Mouse (Mus musculus): ENCODE results near the gene Gm14459.

DNA sequence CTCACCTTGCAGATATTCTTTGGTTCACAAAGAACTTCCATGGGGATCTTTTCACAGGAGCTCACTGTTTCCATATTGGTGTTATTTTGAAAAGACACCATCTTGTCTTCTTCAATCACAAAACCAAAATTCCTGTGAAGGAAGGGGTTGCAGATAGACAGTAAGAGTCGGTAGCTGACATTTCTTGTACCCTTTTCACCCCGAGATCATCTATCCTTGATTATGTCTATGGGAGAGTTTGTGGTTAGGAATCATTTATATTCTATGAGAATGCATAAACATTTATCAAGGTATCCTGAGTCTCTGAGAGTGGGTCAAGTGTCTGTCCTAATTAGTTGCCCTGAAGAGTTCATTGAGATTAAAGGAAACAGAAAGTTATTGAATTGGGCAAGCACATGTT is at the start of gene Gm14459:
- TF ChIP-seq POLR2A (IDR thresholded peaks at IDR 0.05; ENCODE audit: extremely low read depth, insufficient read depth, low read length) (no peak), CTCF (IDR thresholded peaks at IDR 0.05; ENCODE audit: low read depth, low read length) (no peak)
